Mouse (Mus musculus): Measurements from ENCODE around the gene Lhpp. TPM values are rescaled to one million over a fixed set of nuclear protein-coding genes. Genes with fewer than 3 reads are reported as not detected.
A peak's percentile ranks its signal among the peaks of the same experiment; 100 is the strongest.

The Lhpp gene
- polyA plus RNA-seq (2015; fragmentation: Nextera tagmentation; extraction: Ambion mirVana): 8.0 and 9.3 TPM in 2 replicates

GRCm38 (mm10) chr7:132610468-132611318 lies at the start of gene Lhpp:
Gene Lhpp, plus strand, starts transcription at chr7:132610638.
- H3K9ac ChIP-seq (ENCODE audit: low read length): peak within 1 kb of the TSS; percentile 52

DNA sequence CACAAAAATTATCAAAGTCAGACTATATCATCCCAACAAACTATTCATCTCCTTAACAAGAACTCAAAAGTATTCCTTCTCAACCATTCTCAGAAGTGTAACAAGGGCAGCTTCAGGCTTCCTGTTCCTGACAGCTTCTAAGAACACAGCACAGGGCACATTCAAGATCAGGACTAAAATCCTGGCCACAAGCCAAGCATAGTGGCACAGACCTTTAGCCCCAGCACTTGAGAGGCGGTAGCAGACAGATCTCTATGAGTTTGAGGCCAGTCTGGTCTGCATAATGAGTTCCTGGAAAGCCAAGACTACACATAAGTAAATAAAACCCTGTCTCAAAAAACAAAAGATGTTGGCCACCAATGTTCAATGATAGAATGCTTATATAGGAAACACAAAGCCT lies 44.6 kb upstream of the Lhpp start:
- DNase-seq (ENCODE audit: low spot score): peak; percentile 40
- 44% methylated on average over 1 of the region's 1 CpGs for WGBS

More at GRCm38 (mm10) chr7:132610468-132611318, at the start of gene Lhpp:
- peak; percentile 92 for ATAC-seq (ENCODE audit: low FRiP score, low TSS enrichment)
- TF ChIP-seq CTCF (IDR thresholded peaks at IDR 0.05; ENCODE audit: low read depth) (no peak), EP300 (optimal IDR thresholded peaks at IDR 0.05) (no peak)
- no peaks in the 10 kb centered on the region for H3K36me3 ChIP-seq (ENCODE audit: control insufficient read depth, insufficient read depth, low read length)
- H3K27ac ChIP-seq (replicated peaks): peak within 1 kb of the TSS; percentile 13; the same call in 1 of the 2 replicates
- peak within 1 kb of the TSS; percentile 71 for H3K4me2 ChIP-seq (replicated peaks; ENCODE audit: low read depth)
- no peaks in the 10 kb centered on the region for H3K9me3 ChIP-seq (ENCODE audit: control insufficient read depth, low read length)
- 7% methylated on average over 44 of the region's 44 CpGs for WGBS
- no peaks in the 10 kb centered on the region for H3K4me1 ChIP-seq (replicated peaks; ENCODE audit: control insufficient read depth, insufficient read depth)
- no peaks in the 10 kb centered on the region for H3K27me3 ChIP-seq (ENCODE audit: control insufficient read depth, insufficient read depth, low read length)
- peak within 1 kb of the TSS; percentile 46 for H3K4me3 ChIP-seq (ENCODE audit: low read depth, low read length)
- DNase-seq (ENCODE audit: low spot score): peak; percentile 90

DNA sequence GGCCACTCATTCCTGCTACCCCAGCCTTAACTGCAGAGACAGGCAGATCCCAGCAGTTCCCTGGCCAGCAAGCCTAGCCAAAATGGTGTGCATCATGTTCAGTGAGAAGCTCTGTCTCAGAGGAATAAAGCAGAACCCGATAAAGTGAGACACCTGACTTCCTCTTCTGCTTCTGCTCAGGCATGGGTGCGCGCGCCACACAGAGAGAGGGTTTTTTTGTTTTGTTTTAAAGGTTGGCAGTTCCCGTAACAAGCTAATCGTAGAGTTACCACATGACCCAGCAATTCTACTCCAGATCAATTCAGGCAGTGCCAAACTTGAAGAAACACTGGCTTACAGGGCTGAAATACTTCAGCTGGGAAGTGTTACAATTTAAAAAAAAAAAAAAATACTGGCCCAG lies 41.6 kb upstream of the Lhpp start:
- Histone ChIP-seq H3K4me2 (replicated peaks; ENCODE audit: low read depth) (no peak overlapping the region), H3K4me3 (ENCODE audit: low read depth, low read length) (no peak overlapping the region), H3K27ac (replicated peaks) (no peak overlapping the region), H3K9me3 (ENCODE audit: control insufficient read depth, low read length) (no peaks in the 10 kb centered on the region), H3K4me1 (replicated peaks; ENCODE audit: control insufficient read depth, insufficient read depth) (peaks cover 9% of the 10 kb centered on the region), H3K36me3 (ENCODE audit: control insufficient read depth, insufficient read depth, low read length) (peaks cover 13% of the 10 kb centered on the region), H3K27me3 (ENCODE audit: control insufficient read depth, insufficient read depth, low read length) (no peaks in the 10 kb centered on the region), H3K9ac (ENCODE audit: low read length) (no peak overlapping the region)
- DNase-seq (ENCODE audit: low spot score) (no peak), ATAC-seq (ENCODE audit: low FRiP score, low TSS enrichment) (no peak)
- TF ChIP-seq CTCF (IDR thresholded peaks at IDR 0.05; ENCODE audit: low read depth) (no peak), EP300 (optimal IDR thresholded peaks at IDR 0.05) (no peak)
- WGBS: 69% methylated on average over 6 of the region's 6 CpGs

More for the DNA sequence above, 44.6 kb upstream of the Lhpp start:
- no peak overlapping the region for H3K9ac ChIP-seq (ENCODE audit: low read length)
- peaks cover 34% of the 10 kb centered on the region for H3K36me3 ChIP-seq (ENCODE audit: control insufficient read depth, insufficient read depth, low read length)
- no peak for TF ChIP-seq CTCF (IDR thresholded peaks at IDR 0.05; ENCODE audit: low read depth)
- no peak for TF ChIP-seq EP300 (optimal IDR thresholded peaks at IDR 0.05)
- ATAC-seq (ENCODE audit: low FRiP score, low TSS enrichment): 0 out of 2 replicates have a peak, but pooled peaks have one; percentile 42
- no peak overlapping the region for H3K4me2 ChIP-seq (replicated peaks; ENCODE audit: low read depth)
- no peaks in the 10 kb centered on the region for H3K9me3 ChIP-seq (ENCODE audit: control insufficient read depth, low read length)
- no peak overlapping the region for H3K27ac ChIP-seq (replicated peaks)
- no peak overlapping the region for H3K4me3 ChIP-seq (ENCODE audit: low read depth, low read length)
- no peaks in the 10 kb centered on the region; the same call in 1 of the 2 replicates for H3K4me1 ChIP-seq (replicated peaks; ENCODE audit: control insufficient read depth, insufficient read depth)
- H3K27me3 ChIP-seq (ENCODE audit: control insufficient read depth, insufficient read depth, low read length): no peaks in the 10 kb centered on the region

DNA sequence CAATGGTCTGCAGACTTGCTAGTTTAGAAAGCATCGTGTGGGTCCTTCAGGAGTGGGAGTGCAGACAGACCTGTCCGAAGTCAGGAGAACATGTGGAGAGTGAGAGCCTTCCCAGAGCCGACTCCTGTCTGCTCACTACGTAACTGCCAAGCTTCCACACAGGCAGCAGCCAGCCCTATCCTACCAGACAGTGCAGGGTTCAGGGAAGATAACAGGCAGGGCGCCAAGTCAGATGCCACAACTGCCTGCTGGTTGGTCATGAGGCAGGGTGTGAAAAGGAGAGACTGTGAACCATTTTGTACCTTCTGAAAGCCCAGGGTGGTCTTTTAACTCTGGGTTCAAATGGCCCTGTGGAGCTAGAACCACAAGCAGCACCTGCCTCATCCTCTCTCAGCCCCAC lies 40.4 kb upstream of the Lhpp start:
- Histone ChIP-seq H3K9me3 (ENCODE audit: control insufficient read depth, low read length) (no peaks in the 10 kb centered on the region), H3K9ac (ENCODE audit: low read length) (no peak overlapping the region), H3K27me3 (ENCODE audit: control insufficient read depth, insufficient read depth, low read length) (no peaks in the 10 kb centered on the region), H3K4me2 (replicated peaks; ENCODE audit: low read depth) (no peak overlapping the region), H3K27ac (replicated peaks) (no peak overlapping the region; the same call in 1 of the 2 replicates), H3K4me1 (replicated peaks; ENCODE audit: control insufficient read depth, insufficient read depth) (peaks cover 12% of the 10 kb centered on the region), H3K4me3 (ENCODE audit: low read depth, low read length) (no peak overlapping the region), H3K36me3 (ENCODE audit: control insufficient read depth, insufficient read depth, low read length) (peaks cover 6% of the 10 kb centered on the region; the same call in 1 of the 2 replicates)
- TF ChIP-seq CTCF (IDR thresholded peaks at IDR 0.05; ENCODE audit: low read depth): no peak
- no peak for TF ChIP-seq EP300 (optimal IDR thresholded peaks at IDR 0.05)
- 0 out of 2 replicates have a peak, but pooled peaks have one; percentile 12 for ATAC-seq (ENCODE audit: low FRiP score, low TSS enrichment)
- 74% methylated on average over 5 of the region's 5 CpGs for WGBS
- no peak for DNase-seq (ENCODE audit: low spot score)

GRCm38 (mm10) chr7:132571481-132571880 lies 39.0 kb upstream of the Lhpp start:
- WGBS: 38% methylated on average over 8 of the region's 8 CpGs
- Histone ChIP-seq H3K27me3 (ENCODE audit: control insufficient read depth, insufficient read depth, low read length) (no peaks in the 10 kb centered on the region), H3K27ac (replicated peaks) (peak overlapping the region; percentile 61; the same call in 1 of the 2 replicates), H3K4me3 (ENCODE audit: low read depth, low read length) (no peak overlapping the region), H3K4me1 (replicated peaks; ENCODE audit: control insufficient read depth, insufficient read depth) (peaks cover 12% of the 10 kb centered on the region), H3K9ac (ENCODE audit: low read length) (no peak overlapping the region), H3K36me3 (ENCODE audit: control insufficient read depth, insufficient read depth, low read length) (0 out of 2 replicates have a peak, but pooled peaks cover 2% of the 10 kb centered on the region), H3K9me3 (ENCODE audit: control insufficient read depth, low read length) (no peaks in the 10 kb centered on the region), H3K4me2 (replicated peaks; ENCODE audit: low read depth) (peak overlapping the region; percentile 18; the same call in 1 of the 2 replicates)
- no peak for DNase-seq (ENCODE audit: low spot score)
- TF ChIP-seq EP300 (optimal IDR thresholded peaks at IDR 0.05): no peak
- no peak for TF ChIP-seq CTCF (IDR thresholded peaks at IDR 0.05; ENCODE audit: low read depth)
- no peak for ATAC-seq (ENCODE audit: low FRiP score, low TSS enrichment)
